Mouse (Mus musculus) kidney, postnatal 14 days (tissue): ENCODE measurements at regions not wholly inside any gene's neighbourhood (a gene's known extent, or its start where the extent isn't known, plus 50 kb on each side); places are given as distances from the start of the nearest gene placed in this dataset.

Source experiments
- DNase-seq: peaks from one replicate; pipeline ENCODE4 v3.0.0; 2022; ENCODE audit warnings: mixed read lengths

GRCm38 (mm10) chr7:71289702-71290101, 61.6 kb downstream of the Gm10295 start:
- no peak for DNase-seq

- no peak for DNase-seq
Measured at GRCm38 (mm10) chr7:71289266-71289665, 62.0 kb downstream of the Gm10295 start.

- no peak for DNase-seq
Measured at GRCm38 (mm10) chr7:71287441-71287840, 63.8 kb downstream of the Gm10295 start.

GRCm38 (mm10) chr7:71284246-71284645, 67.0 kb downstream of the Gm10295 start:
- DNase-seq, result no peak

GRCm38 (mm10) chr7:71283419-71283818, 67.9 kb downstream of the Gm10295 start:
- no peak for DNase-seq

- no peak for DNase-seq
Measured at GRCm38 (mm10) chr7:71266101-71266500, 85.2 kb downstream of the Gm10295 start.

- peak; percentile 71 for DNase-seq
Measured at GRCm38 (mm10) chr7:71264115-71264514, 87.2 kb downstream of the Gm10295 start.

- DNase-seq, result no peak
Measured at GRCm38 (mm10) chr7:71249669-71250068, 101.6 kb downstream of the Gm10295 start.

GRCm38 (mm10) chr7:71249216-71249615, 102.1 kb downstream of the Gm10295 start:
- DNase-seq, result peak; percentile 66

GRCm38 (mm10) chr7:71247922-71248321, 103.4 kb downstream of the Gm10295 start:
- DNase-seq, result peak; percentile 71

GRCm38 (mm10) chr7:71242379-71242911, 108.8 kb downstream of the Gm10295 start:
- no peak for DNase-seq

GRCm38 (mm10) chr7:71239207-71239606, 112.1 kb downstream of the Gm10295 start:
- no peak for DNase-seq

GRCm38 (mm10) chr7:71236334-71236733, 115.0 kb downstream of the Gm10295 start:
- DNase-seq, result no peak

GRCm38 (mm10) chr7:71234176-71234769, 117.0 kb downstream of the Gm10295 start:
- DNase-seq, result peak; percentile 16

- DNase-seq, result peak; percentile 23
Measured at GRCm38 (mm10) chr7:71232821-71233815, 118.2 kb downstream of the Gm10295 start.

- peak; percentile 75 for DNase-seq
Measured at GRCm38 (mm10) chr7:71230901-71231477, 120.3 kb downstream of the Gm10295 start.

- peak; percentile 26 for DNase-seq
Measured at GRCm38 (mm10) chr7:71229183-71229582, 122.1 kb downstream of the Gm10295 start.

GRCm38 (mm10) chr7:71224320-71224865, 126.9 kb downstream of the Gm10295 start:
- DNase-seq, result peak; percentile 31

GRCm38 (mm10) chr7:71223513-71224319, 127.6 kb downstream of the Gm10295 start:
- DNase-seq, result peak; percentile 83

- DNase-seq, result peak; percentile 35
Measured at GRCm38 (mm10) chr7:71217344-71217743, 133.9 kb downstream of the Gm10295 start.

- peak; percentile 80 for DNase-seq
Measured at GRCm38 (mm10) chr7:71216808-71217207, 134.5 kb downstream of the Gm10295 start.

GRCm38 (mm10) chr7:71214500-71215055, 136.7 kb downstream of the Gm10295 start:
- peak; percentile 73 for DNase-seq
